Mouse (Mus musculus): Measurements from ENCODE around the gene Rfng.
"Not testable (repeated sequence)": the region's sequence is repeated elsewhere in the genome, so short reads cannot be mapped to it uniquely, and the experiment has no call there.

Rfng gene

GRCm38 (mm10) chr11:120773463-120774190, 10.4 kb downstream of the Rfng start:
- no peak for DNase-seq (ENCODE audit: low spot score)

- DNase-seq (ENCODE audit: low spot score): no peak
Observed at GRCm38 (mm10) chr11:120772749-120773148, 11.3 kb downstream of the Rfng start.

- DNase-seq (ENCODE audit: low spot score): no peak
Observed at GRCm38 (mm10) chr11:120768206-120768605, 15.8 kb downstream of the Rfng start.

- DNase-seq (ENCODE audit: low spot score): not testable (repeated sequence)
Observed at GRCm38 (mm10) chr11:120767023-120767422, 17.0 kb downstream of the Rfng start.

- DNase-seq (ENCODE audit: low spot score): not testable (repeated sequence)
Observed at GRCm38 (mm10) chr11:120763121-120763999, 20.6 kb downstream of the Rfng start.

- DNase-seq (ENCODE audit: low spot score): not testable (repeated sequence)
Observed at GRCm38 (mm10) chr11:120762672-120763041, 21.4 kb downstream of the Rfng start, which contains the start of gene Hmga1b. Gene Hmga1b, plus strand, starts transcription at chr11:120762794.

GRCm38 (mm10) chr11:120761811-120762671, 22.0 kb downstream of the Rfng start:
- no peak for DNase-seq (ENCODE audit: low spot score)

GRCm38 (mm10) chr11:120760236-120760635, 23.8 kb downstream of the Rfng start:
- no peak for DNase-seq (ENCODE audit: low spot score)

GRCm38 (mm10) chr11:120751606-120752005, 32.4 kb downstream of the Rfng start:
- DNase-seq (ENCODE audit: low spot score): no peak

GRCm38 (mm10) chr11:120749430-120749829, 34.6 kb downstream of the Rfng start:
- no peak for DNase-seq (ENCODE audit: low spot score)

- DNase-seq (ENCODE audit: low spot score): no peak
Observed at GRCm38 (mm10) chr11:120747974-120748373, 36.0 kb downstream of the Rfng start.

GRCm38 (mm10) chr11:120744121-120744701, 39.8 kb downstream of the Rfng start:
- peak; percentile 5 for DNase-seq (ENCODE audit: low spot score)

- DNase-seq (ENCODE audit: low spot score): no peak
Observed at GRCm38 (mm10) chr11:120740981-120741380, 43.0 kb downstream of the Rfng start.

GRCm38 (mm10) chr11:120736424-120736823, 47.6 kb downstream of the Rfng start:
- DNase-seq (ENCODE audit: low spot score): no peak

GRCm38 (mm10) chr11:120733521-120733920, 50.5 kb downstream of the Rfng start:
- peak; percentile 61 for DNase-seq (ENCODE audit: low spot score)

- DNase-seq (ENCODE audit: low spot score): no peak
Observed at GRCm38 (mm10) chr11:120731858-120732680, 51.9 kb downstream of the Rfng start, which contains the start of gene Cbr2. Gene Cbr2, minus strand, starts transcription at chr11:120732114.

GRCm38 (mm10) chr11:120731395-120731794, 52.6 kb downstream of the Rfng start:
- no peak for DNase-seq (ENCODE audit: low spot score)

All from urinary bladder, postnatal 25 days (tissue).